Mouse (Mus musculus) myocyte (in vitro differentiated cells): ENCODE measurements around the gene Rprml. TPM values are rescaled to one million over a fixed set of nuclear protein-coding genes. Genes with fewer than 3 reads are reported as not detected.

ENCODE experiments used
- H3K27me3 ChIP-seq: one replicate; pipeline ENCODE4 v1.6.1; 2011; ENCODE audit not compliant: control insufficient read depth, insufficient read depth, insufficient read length
- H3K36me3 ChIP-seq: one replicate; pipeline ENCODE4 v1.6.1; 2011; ENCODE audit not compliant: control insufficient read depth, insufficient read depth
- H3K4me2 ChIP-seq: one replicate; pipeline ENCODE4 v1.6.1; 2011; ENCODE audit warnings: low read depth, control low read depth
- H3K4me3 ChIP-seq: one replicate; pipeline ENCODE4 v1.5.1; 2011; ENCODE audit warnings: mild to moderate bottlenecking, control low read depth, moderate library complexity
- H3K79me2 ChIP-seq: one replicate; pipeline ENCODE4 v1.6.1; 2011; ENCODE audit not compliant: control insufficient read depth, insufficient read depth
- H3ac ChIP-seq: one replicate; pipeline ENCODE4 v1.6.1; 2011; ENCODE audit not compliant: control insufficient read depth, insufficient read length
- CEBPB ChIP-seq: IDR thresholded peaks from 2 replicates; pipeline ENCODE4 v1.6.1; 2011; ENCODE audit warnings: mild to moderate bottlenecking, moderate library complexity; ENCODE audit not compliant: poor library complexity, insufficient read depth, severe bottlenecking
- E2F4 ChIP-seq: IDR thresholded peaks from one replicate; pipeline ENCODE4 v1.6.1; 2011; ENCODE audit warnings: mild to moderate bottlenecking, control low read depth, moderate library complexity; ENCODE audit not compliant: insufficient read depth
- MAX ChIP-seq: IDR thresholded peaks from one replicate; pipeline ENCODE4 v1.6.1; 2011; ENCODE audit warnings: low read depth, mild to moderate bottlenecking, control low read depth
- MYOD1 ChIP-seq, 3 experiments: IDR thresholded peaks; one replicate each; pipeline ENCODE4 v1.6.1; 2011; ENCODE audit warnings: control low read depth in 2 of 3, low read depth in 2 of 3, mild to moderate bottlenecking in 2 of 3, moderate library complexity in 1 of 3; ENCODE audit not compliant: insufficient read length in 2 of 3, control insufficient read depth in 1 of 3
- MYOG ChIP-seq, 3 experiments: IDR thresholded peaks; one replicate each; pipeline ENCODE4 v1.6.1; 2011; ENCODE audit warnings: control low read depth in 2 of 3, low read depth in 2 of 3, mild to moderate bottlenecking in 2 of 3; ENCODE audit not compliant: insufficient read length in 2 of 3, control insufficient read depth in 1 of 3, insufficient read depth in 1 of 3
- POLR2A ChIP-seq: IDR thresholded peaks from one replicate; pipeline ENCODE4 v1.6.1; 2011; ENCODE audit warnings: low read depth, mild to moderate bottlenecking, control low read depth, moderate library complexity; ENCODE audit not compliant: insufficient read length
- POLR2AphosphoS2 ChIP-seq: IDR thresholded peaks from one replicate; pipeline ENCODE4 v1.6.1; 2011; ENCODE audit warnings: low read depth, control low read depth; ENCODE audit not compliant: insufficient read length
- REST ChIP-seq: IDR thresholded peaks from one replicate; pipeline ENCODE4 v1.6.1; 2011; ENCODE audit warnings: mild to moderate bottlenecking, control low read depth, moderate library complexity; ENCODE audit not compliant: insufficient read depth, insufficient read length
- SRF ChIP-seq: IDR thresholded peaks from one replicate; pipeline ENCODE4 v1.6.1; 2011; ENCODE audit warnings: low read depth; ENCODE audit not compliant: control insufficient read depth, insufficient read length
- TCF12 ChIP-seq: IDR thresholded peaks from one replicate; pipeline ENCODE4 v1.6.1; 2011; ENCODE audit warnings: mild to moderate bottlenecking, control low read depth; ENCODE audit not compliant: poor library complexity, insufficient read depth, severe bottlenecking
- TCF3 ChIP-seq: IDR thresholded peaks from one replicate; pipeline ENCODE4 v1.6.1; 2011; ENCODE audit warnings: low read depth, control low read depth; ENCODE audit not compliant: insufficient read length
- USF1 ChIP-seq: IDR thresholded peaks from one replicate; pipeline ENCODE4 v1.6.1; 2011; ENCODE audit warnings: low read depth, mild to moderate bottlenecking, control low read depth, moderate library complexity
- polyA plus RNA-seq: library from polyadenylated mRNA; unstranded; fragments of >200 nt; fragmentation: generic; extraction: Trizol; gene quantifications from one replicate; pipeline ENCODE4 v1.2.1, GENCODE M21; 2012; ENCODE audit warnings: missing spikeins

Rprml gene
- polyA plus RNA-seq, 1 experiment, result 0.04 TPM

GRCm38 (mm10) chr11:103661863-103662262, 12.5 kb downstream of the Rprml start:
- no peak for TF ChIP-seq CEBPB
- TF ChIP-seq MYOD1 (IDR thresholded peaks at IDR 0.05; ENCODE audit: control insufficient read depth in 1 of 3, insufficient read length in 2 of 3, low read depth in 2 of 3), result peak in 2 of 3 experiments; percentile 18 to 68
- TF ChIP-seq MYOG (IDR thresholded peaks at IDR 0.05; ENCODE audit: control insufficient read depth in 1 of 3, insufficient read depth in 1 of 3, insufficient read length in 2 of 3, low read depth in 2 of 3), result peak in 2 of 3 experiments; percentile 12 to 57
- Histone ChIP-seq H3K36me3 (no peaks in the 10 kb centered on the region), H3K4me3 (no peak overlapping the region), H3K4me2 (no peak overlapping the region), H3K79me2 (no peaks in the 10 kb centered on the region), H3K27me3 (peaks cover 47% of the 10 kb centered on the region), H3ac (no peak overlapping the region)

GRCm38 (mm10) chr11:103662546-103662945, 13.2 kb downstream of the Rprml start:
- peaks cover 53% of the 10 kb centered on the region for H3K27me3 ChIP-seq
- no peak overlapping the region for H3ac ChIP-seq
- H3K79me2 ChIP-seq, result no peaks in the 10 kb centered on the region
- H3K4me3 ChIP-seq, result no peak overlapping the region
- TF ChIP-seq TCF3 (no peak), MYOG (IDR thresholded peaks at IDR 0.05; ENCODE audit: control insufficient read depth in 1 of 3, insufficient read depth in 1 of 3, insufficient read length in 2 of 3, low read depth in 2 of 3) (no peak), USF1 (no peak), SRF (no peak), TCF12 (no peak), REST (no peak)
- H3K4me2 ChIP-seq, result no peak overlapping the region
- H3K36me3 ChIP-seq, result no peaks in the 10 kb centered on the region

- TF ChIP-seq POLR2A (no peak), SRF (no peak), TCF3 (no peak), MYOG (IDR thresholded peaks at IDR 0.05; ENCODE audit: control insufficient read depth in 1 of 3, insufficient read depth in 1 of 3, insufficient read length in 2 of 3, low read depth in 2 of 3) (no peak), POLR2AphosphoS2 (no peak), CEBPB (no peak), REST (no peak), MAX (no peak), MYOD1 (IDR thresholded peaks at IDR 0.05; ENCODE audit: control insufficient read depth in 1 of 3, insufficient read length in 2 of 3, low read depth in 2 of 3) (no peak), USF1 (no peak), TCF12 (no peak), E2F4 (no peak)
- H3K4me3 ChIP-seq, result no peak overlapping the region
- no peaks in the 10 kb centered on the region for H3K79me2 ChIP-seq
- no peak overlapping the region for H3K4me2 ChIP-seq
- no peak overlapping the region for H3ac ChIP-seq
- peaks cover 51% of the 10 kb centered on the region for H3K27me3 ChIP-seq
- H3K36me3 ChIP-seq, result no peaks in the 10 kb centered on the region
Measured at GRCm38 (mm10) chr11:103663119-103663518, 13.7 kb downstream of the Rprml start.

GRCm38 (mm10) chr11:103665695-103666094, 16.3 kb downstream of the Rprml start:
- TF ChIP-seq E2F4 (no peak), TCF3 (no peak), MYOG (IDR thresholded peaks at IDR 0.05; ENCODE audit: control insufficient read depth in 1 of 3, insufficient read depth in 1 of 3, insufficient read length in 2 of 3, low read depth in 2 of 3) (no peak), POLR2A (no peak), TCF12 (no peak), SRF (no peak), MAX (no peak), CEBPB (no peak), POLR2AphosphoS2 (no peak), USF1 (no peak), REST (no peak)
- Histone ChIP-seq H3ac (no peak overlapping the region), H3K36me3 (no peaks in the 10 kb centered on the region), H3K4me3 (no peak overlapping the region), H3K79me2 (no peaks in the 10 kb centered on the region), H3K4me2 (no peak overlapping the region), H3K27me3 (peaks cover 35% of the 10 kb centered on the region)

GRCm38 (mm10) chr11:103666181-103666906, 17.0 kb downstream of the Rprml start:
- TF ChIP-seq SRF, result no peak
- TF ChIP-seq MYOD1 (IDR thresholded peaks at IDR 0.05; ENCODE audit: control insufficient read depth in 1 of 3, insufficient read length in 2 of 3, low read depth in 2 of 3), result no peak
- TF ChIP-seq POLR2A, result no peak
- TF ChIP-seq MAX, result no peak
- no peak for TF ChIP-seq E2F4
- no peak for TF ChIP-seq CEBPB
- Histone ChIP-seq H3K36me3 (no peaks in the 10 kb centered on the region), H3K27me3 (peaks cover 29% of the 10 kb centered on the region), H3K4me3 (no peak overlapping the region), H3K79me2 (no peaks in the 10 kb centered on the region), H3K4me2 (no peak overlapping the region), H3ac (no peak overlapping the region)
